Mouse (Mus musculus) embryonic fibroblast, embryonic 13.5 days (primary cell): ENCODE results near the gene Dact2.

Source experiments
- CTCF ChIP-seq: IDR thresholded peaks from 2 replicates; pipeline ENCODE4 v1.5.1; 2011; ENCODE audit warnings: mild to moderate bottlenecking, control low read depth, low read length, moderate library complexity, borderline replicate concordance; ENCODE audit not compliant: insufficient read depth
- POLR2A ChIP-seq: IDR thresholded peaks from 2 replicates; pipeline ENCODE4 v1.6.1; 2011; ENCODE audit warnings: low read depth, mild to moderate bottlenecking, control low read depth, low read length, moderate library complexity

GRCm38 (mm10) chr17:14186176-14186575 is 17.9 kb downstream of the Dact2 start:
- TF ChIP-seq CTCF (no peak), POLR2A (no peak)
